Mouse (Mus musculus) bone marrow macrophage, adult 2 months (primary cell): Measurements from ENCODE around the gene Tet1.
"Not testable (repeated sequence)": the region's sequence is repeated elsewhere in the genome, so short reads cannot be mapped to it uniquely, and the experiment has no call there.

ENCODE experiments used
- CTCF ChIP-seq: IDR thresholded peaks from 2 replicates; pipeline ENCODE4 v1.5.1; 2012; ENCODE audit warnings: low read depth, mild to moderate bottlenecking, low read length, moderate library complexity
- POLR2A ChIP-seq: IDR thresholded peaks from 2 replicates; pipeline ENCODE4 v1.6.1; 2012; ENCODE audit warnings: mild to moderate bottlenecking, low read depth, low read length, borderline replicate concordance

DNA sequence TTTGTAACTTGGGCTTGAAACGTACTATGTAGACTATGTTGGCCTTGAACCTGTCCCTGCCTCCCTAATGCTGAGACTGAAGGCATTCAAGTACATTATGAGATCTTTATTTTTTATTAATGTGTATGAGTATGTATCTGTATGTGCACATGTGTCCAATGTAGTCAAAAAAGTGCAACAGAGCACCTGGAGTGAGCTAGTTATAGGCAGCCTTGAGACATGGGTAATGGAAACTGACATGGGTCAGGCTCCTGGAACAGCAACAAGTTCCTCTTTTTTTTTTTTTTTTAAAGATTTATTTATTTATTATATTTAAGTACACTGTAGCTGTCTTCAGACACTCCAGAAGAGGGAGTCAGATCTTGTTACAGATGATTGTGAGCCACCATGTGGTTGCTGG is 127.0 kb downstream of the Tet1 start:
- not testable (repeated sequence) for TF ChIP-seq POLR2A, CTCF
